Mouse (Mus musculus) gastrocnemius, postnatal 25 days (tissue): ENCODE measurements around the gene Daam1. TPM values are rescaled to one million over a fixed set of nuclear protein-coding genes. Genes with fewer than 3 reads are reported as not detected.

Source experiments
- total RNA-seq, 2 experiments: library from RNA; stranded (reverse); gene quantifications; 1 replicate in 1 of 2; 2 replicates in 1 of 2; pipeline ENCODE4 v1.2.3; 2021

Gene Daam1
- total RNA-seq, 2 experiments from 2014 or later, result 10.4 to 13.8 TPM

Other genes with a start within 250 kb of the Daam1 start
- under 1 TPM; 0.20 to 0.32 TPM for gene Gpr135, start 240.0 kb downstream of the Daam1 start, total RNA-seq